Mouse (Mus musculus) megakaryocyte, embryonic 14.5 days (primary cell): ENCODE results near the gene Guf1.

Source experiments
- FLI1 ChIP-seq: IDR thresholded peaks from 2 replicates; pipeline ENCODE4 v1.6.1; 2012; ENCODE audit warnings: low read length, inconsistent platforms, mixed read lengths
- GATA1 ChIP-seq: IDR thresholded peaks from 3 replicates; pipeline ENCODE4 v1.6.1; 2012; ENCODE audit warnings: mixed read lengths, low read length, inconsistent platforms, borderline replicate concordance

DNA sequence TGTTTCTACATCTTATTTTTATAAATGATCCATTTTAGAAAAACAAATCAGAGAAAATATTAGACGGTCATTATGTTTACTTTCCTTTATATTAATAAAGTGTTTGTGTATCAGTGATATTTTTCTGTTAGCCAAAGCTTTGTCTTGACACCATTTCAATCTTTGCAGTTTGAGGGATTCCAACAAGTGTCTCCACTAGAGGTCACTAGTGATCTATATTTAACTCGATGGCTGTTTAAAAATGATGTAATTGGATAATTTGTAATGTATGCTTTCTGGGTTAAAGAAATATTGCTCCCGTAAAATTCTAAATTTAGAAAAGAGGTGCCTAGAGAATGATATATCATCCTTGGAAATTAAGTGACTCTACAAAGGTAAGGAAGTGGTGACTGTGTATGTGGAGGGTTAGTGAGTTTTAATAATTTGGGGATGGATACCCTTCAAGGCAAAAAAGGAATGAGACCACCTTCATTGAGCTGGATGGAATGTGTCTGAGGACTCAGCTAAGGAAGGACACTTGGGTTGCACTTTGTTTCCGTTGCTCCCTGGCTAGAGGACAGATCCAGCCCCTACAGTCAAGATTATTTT, 56.6 kb downstream of the Guf1 start:
- no peak for TF ChIP-seq FLI1
- TF ChIP-seq GATA1: no peak
